Mouse (Mus musculus) bone marrow, adult 2 months (tissue): ENCODE measurements around the gene Mrpl33.

Source experiments
- CTCF ChIP-seq: fragments of 200-500 bp; IDR thresholded peaks from 2 replicates; pipeline ENCODE4 v1.5.1; 2011; ENCODE audit warnings: low read length, control low read depth; ENCODE audit not compliant: control insufficient read depth, insufficient read depth
- POLR2A ChIP-seq: fragments of 200-500 bp; IDR thresholded peaks from 2 replicates; pipeline ENCODE4 v1.6.1; 2011; ENCODE audit warnings: low read depth, mild to moderate bottlenecking, control low read depth, low read length, borderline replicate concordance; ENCODE audit not compliant: control insufficient read depth

DNA sequence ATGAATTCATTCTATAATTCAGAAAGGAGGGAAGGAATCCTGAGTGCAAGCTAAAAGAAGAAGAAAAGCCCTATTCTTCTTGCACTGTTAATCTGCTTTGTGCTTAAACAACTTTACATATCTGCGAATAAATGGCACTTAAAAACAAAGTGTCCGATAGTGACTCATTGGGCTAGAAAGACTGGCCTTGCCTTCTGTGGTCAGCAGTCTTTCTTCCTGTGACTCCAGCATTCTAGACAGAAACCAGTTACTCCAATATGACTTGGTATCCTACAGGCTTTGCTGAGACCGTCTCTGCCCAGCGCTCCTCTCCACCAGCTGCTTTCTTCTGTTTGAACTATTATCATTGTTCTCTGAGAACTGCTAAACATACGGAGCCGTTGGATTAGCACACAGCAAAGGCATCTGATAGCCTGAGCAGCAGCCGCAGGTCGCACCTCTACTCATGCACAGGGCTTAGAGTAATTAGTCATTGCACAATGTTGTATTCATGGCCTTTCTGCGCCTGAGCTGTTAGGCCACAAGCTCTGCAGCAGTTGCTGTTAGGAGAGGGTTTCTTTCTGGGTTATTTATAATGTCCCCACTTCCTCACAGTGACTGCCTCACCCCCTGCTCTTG lies 40.0 kb downstream of the Mrpl33 start:
- TF ChIP-seq POLR2A (no peak; the same call in 1 of the 2 replicates), CTCF (no peak)
